In the genomic region with DNA sequence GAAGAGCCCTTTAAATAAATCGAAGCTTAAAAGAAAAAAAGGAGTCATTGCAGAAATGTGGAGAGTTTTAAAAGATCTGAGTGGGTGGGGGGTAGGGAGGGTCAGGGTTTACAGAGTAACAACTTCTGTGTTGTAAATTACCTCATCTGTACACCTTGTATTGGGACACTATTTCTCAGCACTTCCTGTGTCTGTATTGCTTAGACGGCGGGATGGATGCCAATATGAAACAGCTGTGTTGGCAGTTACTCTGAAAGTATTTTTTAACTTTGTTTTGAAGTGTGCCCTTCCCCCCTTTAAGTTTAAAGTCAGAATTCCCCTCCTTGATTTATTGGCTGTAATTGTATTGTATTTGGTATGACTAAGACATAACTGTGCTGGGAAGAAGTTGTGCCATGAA, we compare ENCODE assay signal across 21 mouse cellular contexts. TPM values are rescaled to one million over a fixed set of nuclear protein-coding genes. Genes with fewer than 3 reads are reported as not detected.
DNase-seq lines count a peak whose midpoint lies in the region; ATAC-seq and TF ChIP-seq lines count a peak whose summit lies in the region.
"Had no signal": no experiment of that assay in that cellular context is flagged by ENCODE, and none has a peak within 500 bp of the region (broad histone marks: within the 10 kb centered on the region; RNA-seq: fewer than 3 reads in every experiment).

No protein-coding gene starts in this region.

- peak; percentile 8 for DNase-seq in embryonic facial prominence, embryonic 14.5 days (ENCODE audit: low spot score)
- no peak for DNase-seq in embryonic facial prominence, embryonic 10.5 days (ENCODE audit: low spot score)
- DNase-seq in kidney, postnatal 0 days (ENCODE audit: low spot score): peak; percentile 2
- peak; percentile 22 for DNase-seq in lung, postnatal 14 days
- no peak for DNase-seq in lung, postnatal 4 days
- DNase-seq in Muller cell, postnatal 12 days (ENCODE audit: inconsistent ontology term): no peak
- DNase-seq in adrenal gland, adult 8-10 months: no peak
- DNase-seq: cerebellum, adult 9-11 months; layer of hippocampus, adult 9-11 months; retina, postnatal 1 day; right cerebral cortex, postnatal 4 days; thymus, postnatal 36 days had no signal

- H3K27ac ChIP-seq in embryonic facial prominence, embryonic 14.5 days (replicated peaks; ENCODE audit: low read depth, low read length): no peak overlapping the region
- H3K27ac ChIP-seq in embryonic facial prominence, embryonic 10.5 days (replicated peaks): no peak overlapping the region
- H3K27ac ChIP-seq in kidney, postnatal 0 days: no peak overlapping the region
- H3K27ac ChIP-seq in kidney, embryonic 15.5 days: no peak overlapping the region
- H3K27ac ChIP-seq: embryonic facial prominence, embryonic 15.5 days; heart, embryonic 15.5 days; hindbrain, embryonic 13.5 days; limb, embryonic 12.5 days; liver, embryonic 14.5 days; midbrain, embryonic 15.5 days had no signal

- no peak for ATAC-seq in embryonic facial prominence, embryonic 14.5 days (ENCODE audit: low read depth)
- no peak for ATAC-seq in kidney, postnatal 0 days (replicated peaks; ENCODE audit: low FRiP score, low read depth)
- no peak for ATAC-seq in kidney, embryonic 15.5 days (replicated peaks; ENCODE audit: low FRiP score)
- ATAC-seq: intestine, embryonic 16.5 days; midbrain, embryonic 15.5 days; Patski had no signal

- peaks cover 77% of the 10 kb centered on the region for H3K36me3 ChIP-seq in embryonic facial prominence, embryonic 14.5 days (ENCODE audit: control insufficient read depth, insufficient read depth, low read length)
- H3K36me3 ChIP-seq in embryonic facial prominence, embryonic 10.5 days (replicated peaks): peaks cover 88% of the 10 kb centered on the region
- H3K36me3 ChIP-seq in kidney, postnatal 0 days (ENCODE audit: insufficient read depth, low read length): peaks cover 52% of the 10 kb centered on the region
- H3K36me3 ChIP-seq in kidney, embryonic 15.5 days: peaks cover 81% of the 10 kb centered on the region

- H3K9me3 ChIP-seq in embryonic facial prominence, embryonic 14.5 days (ENCODE audit: control insufficient read depth, low read length): no peaks in the 10 kb centered on the region
- no peaks in the 10 kb centered on the region for H3K9me3 ChIP-seq in embryonic facial prominence, embryonic 10.5 days
- no peaks in the 10 kb centered on the region for H3K9me3 ChIP-seq in kidney, postnatal 0 days (replicated peaks; ENCODE audit: low read length)
- no peaks in the 10 kb centered on the region for H3K9me3 ChIP-seq in kidney, embryonic 15.5 days (replicated peaks)
- H3K9me3 ChIP-seq: embryonic facial prominence, embryonic 15.5 days; heart, embryonic 15.5 days; hindbrain, embryonic 13.5 days; limb, embryonic 12.5 days; midbrain, embryonic 15.5 days had no signal

- H3K4me2 ChIP-seq in embryonic facial prominence, embryonic 14.5 days (ENCODE audit: low read depth, low read length): no peak overlapping the region
- no peak overlapping the region for H3K4me2 ChIP-seq in kidney, postnatal 0 days (ENCODE audit: low read length)
- H3K4me2 ChIP-seq in kidney, embryonic 15.5 days: no peak overlapping the region
- H3K4me2 ChIP-seq: embryonic facial prominence, embryonic 15.5 days; heart, embryonic 15.5 days; hindbrain, embryonic 13.5 days; limb, embryonic 12.5 days; midbrain, embryonic 15.5 days had no signal

- no peak overlapping the region for H3K4me3 ChIP-seq in embryonic facial prominence, embryonic 14.5 days (ENCODE audit: low read depth, low read length)
- no peak overlapping the region for H3K4me3 ChIP-seq in embryonic facial prominence, embryonic 10.5 days
- H3K4me3 ChIP-seq in kidney, postnatal 0 days (replicated peaks; ENCODE audit: low read depth, low read length): no peak overlapping the region
- H3K4me3 ChIP-seq in kidney, embryonic 15.5 days (replicated peaks): no peak overlapping the region
- H3K4me3 ChIP-seq: embryonic facial prominence, embryonic 15.5 days; heart, embryonic 15.5 days; hindbrain, embryonic 13.5 days; limb, embryonic 12.5 days; midbrain, embryonic 15.5 days had no signal

- no peaks in the 10 kb centered on the region for H3K4me1 ChIP-seq in embryonic facial prominence, embryonic 14.5 days (ENCODE audit: control insufficient read depth, insufficient read depth, low read length)
- no peaks in the 10 kb centered on the region for H3K4me1 ChIP-seq in embryonic facial prominence, embryonic 10.5 days
- H3K4me1 ChIP-seq in kidney, postnatal 0 days (replicated peaks; ENCODE audit: insufficient read depth, low read length): no peaks in the 10 kb centered on the region
- H3K4me1 ChIP-seq in kidney, embryonic 15.5 days: no peaks in the 10 kb centered on the region
- H3K4me1 ChIP-seq: embryonic facial prominence, embryonic 15.5 days; heart, embryonic 15.5 days; hindbrain, embryonic 13.5 days; midbrain, embryonic 15.5 days had no signal

- WGBS in embryonic facial prominence, embryonic 14.5 days: 55% methylated on average over 3 of the region's 3 CpGs
- 91% methylated on average over 3 of the region's 3 CpGs for WGBS in embryonic facial prominence, embryonic 10.5 days
- WGBS in kidney, postnatal 0 days: 52% methylated on average over 3 of the region's 3 CpGs
- 77% methylated on average over 3 of the region's 3 CpGs for WGBS in kidney, embryonic 15.5 days

- no peaks in the 10 kb centered on the region for H3K27me3 ChIP-seq in embryonic facial prominence, embryonic 14.5 days (replicated peaks; ENCODE audit: control insufficient read depth, insufficient read depth, low read length)
- H3K27me3 ChIP-seq in embryonic facial prominence, embryonic 10.5 days (replicated peaks; ENCODE audit: low read depth, poor library complexity, severe bottlenecking): no peaks in the 10 kb centered on the region
- H3K27me3 ChIP-seq in kidney, postnatal 0 days (ENCODE audit: insufficient read depth, low read length): no peaks in the 10 kb centered on the region
- H3K27me3 ChIP-seq in kidney, embryonic 15.5 days: no peaks in the 10 kb centered on the region
- H3K27me3 ChIP-seq: embryonic facial prominence, embryonic 15.5 days; heart, embryonic 15.5 days; hindbrain, embryonic 13.5 days; limb, embryonic 12.5 days; midbrain, embryonic 15.5 days; Patski had no signal

- TF ChIP-seq CTCF in kidney, postnatal 0 days (IDR thresholded peaks at IDR 0.05; ENCODE audit: low read depth): no peak

- H3K9ac ChIP-seq in embryonic facial prominence, embryonic 14.5 days (ENCODE audit: low read depth, low read length): no peak overlapping the region
- H3K9ac ChIP-seq in kidney, postnatal 0 days (ENCODE audit: low read depth, low read length): no peak overlapping the region
- H3K9ac ChIP-seq in kidney, embryonic 15.5 days: no peak overlapping the region
- H3K9ac ChIP-seq: embryonic facial prominence, embryonic 15.5 days; heart, embryonic 15.5 days; hindbrain, embryonic 13.5 days; limb, embryonic 12.5 days; liver, embryonic 14.5 days; midbrain, embryonic 15.5 days had no signal

RNA-seq across cellular contexts. Expression of gene Tbc1d20, which starts 12.2 kb away (rescaled TPM):
- polyA plus RNA-seq in embryonic facial prominence, embryonic 14.5 days (2014; fragmentation: Nextera tagmentation; extraction: Ambion mirVana): 31.0 and 32.2 TPM in 2 replicates
- polyA plus RNA-seq in embryonic facial prominence, embryonic 10.5 days (2016; fragmentation: Nextera tagmentation; extraction: Ambion mirVana): 30.8 and 32.0 TPM in 2 replicates
- polyA plus RNA-seq in kidney, postnatal 0 days (2015; fragmentation: Nextera tagmentation; extraction: Ambion mirVana): 30.4 and 31.7 TPM in 2 replicates
- 39.5 and 39.7 TPM in 2 replicates for polyA plus RNA-seq in kidney, embryonic 15.5 days (2015; fragmentation: Nextera tagmentation; extraction: Ambion mirVana)
- total RNA-seq in adrenal gland, adult 8-10 months (2022): 100 to 1,000 TPM; 143 to 157 (median 143) TPM

RNA-seq across cellular contexts. Expression of gene Rbck1, which starts 51.0 kb away (rescaled TPM):
- polyA plus RNA-seq in embryonic facial prominence, embryonic 14.5 days (2014; fragmentation: Nextera tagmentation; extraction: Ambion mirVana): 79.5 and 82.2 TPM in 2 replicates
- 96.2 and 98.1 TPM in 2 replicates for polyA plus RNA-seq in embryonic facial prominence, embryonic 10.5 days (2016; fragmentation: Nextera tagmentation; extraction: Ambion mirVana)
- polyA plus RNA-seq in kidney, postnatal 0 days (2015; fragmentation: Nextera tagmentation; extraction: Ambion mirVana): 67.6 and 68.4 TPM in 2 replicates
- polyA plus RNA-seq in kidney, embryonic 15.5 days (2015; fragmentation: Nextera tagmentation; extraction: Ambion mirVana): 79.0 and 88.7 TPM in 2 replicates
- 100 to 1,000 TPM; 120 to 169 (median 145) TPM for total RNA-seq in adrenal gland, adult 8-10 months (2022)

RNA-seq across cellular contexts. Expression of gene Csnk2a1, which starts 54.8 kb away (rescaled TPM):
- 84.5 and 86.4 TPM in 2 replicates for polyA plus RNA-seq in embryonic facial prominence, embryonic 14.5 days (2014; fragmentation: Nextera tagmentation; extraction: Ambion mirVana)
- polyA plus RNA-seq in embryonic facial prominence, embryonic 10.5 days (2016; fragmentation: Nextera tagmentation; extraction: Ambion mirVana): 77.8 and 82.6 TPM in 2 replicates
- polyA plus RNA-seq in kidney, postnatal 0 days (2015; fragmentation: Nextera tagmentation; extraction: Ambion mirVana): 77.9 and 83.1 TPM in 2 replicates
- polyA plus RNA-seq in kidney, embryonic 15.5 days (2015; fragmentation: Nextera tagmentation; extraction: Ambion mirVana): 93.4 and 101 TPM in 2 replicates
- total RNA-seq in adrenal gland, adult 8-10 months (2022): 100 to 1,000 TPM in 3 of 4 experiments, 10 to 100 TPM in 1; 91.6 to 116 (median 107) TPM

Comparison
In these comparisons a context has a peak if more than half of its experiments do, and no peak if none do; other contexts are left out.
1. DNase-seq: peak in embryonic facial prominence, embryonic 14.5 days (single experiment), kidney, postnatal 0 days (single experiment) and lung, postnatal 14 days (single experiment); none in embryonic facial prominence, embryonic 10.5 days (single experiment), lung, postnatal 4 days (0 of 2), Muller cell, postnatal 12 days (single experiment) and adrenal gland, adult 8-10 months (single experiment).